Mouse (Mus musculus) G1E-ER4 (cell line): Measurements from ENCODE around the gene 0610040J01Rik. TPM values are rescaled to one million over a fixed set of nuclear protein-coding genes. Genes with fewer than 3 reads are reported as not detected.

Source experiments
- GATA1 ChIP-seq: IDR thresholded peaks from one replicate; pipeline ENCODE4 v1.8.0; 2012; ENCODE audit warnings: low read length, inconsistent platforms
- polyA plus RNA-seq: library from polyadenylated mRNA; stranded (reverse); fragments of >175 nt; gene quantifications from 2 replicates; pipeline ENCODE4 v1.2.3, GENCODE M21; 2012

0610040J01Rik gene
- not detected in 2 replicates for polyA plus RNA-seq

DNA sequence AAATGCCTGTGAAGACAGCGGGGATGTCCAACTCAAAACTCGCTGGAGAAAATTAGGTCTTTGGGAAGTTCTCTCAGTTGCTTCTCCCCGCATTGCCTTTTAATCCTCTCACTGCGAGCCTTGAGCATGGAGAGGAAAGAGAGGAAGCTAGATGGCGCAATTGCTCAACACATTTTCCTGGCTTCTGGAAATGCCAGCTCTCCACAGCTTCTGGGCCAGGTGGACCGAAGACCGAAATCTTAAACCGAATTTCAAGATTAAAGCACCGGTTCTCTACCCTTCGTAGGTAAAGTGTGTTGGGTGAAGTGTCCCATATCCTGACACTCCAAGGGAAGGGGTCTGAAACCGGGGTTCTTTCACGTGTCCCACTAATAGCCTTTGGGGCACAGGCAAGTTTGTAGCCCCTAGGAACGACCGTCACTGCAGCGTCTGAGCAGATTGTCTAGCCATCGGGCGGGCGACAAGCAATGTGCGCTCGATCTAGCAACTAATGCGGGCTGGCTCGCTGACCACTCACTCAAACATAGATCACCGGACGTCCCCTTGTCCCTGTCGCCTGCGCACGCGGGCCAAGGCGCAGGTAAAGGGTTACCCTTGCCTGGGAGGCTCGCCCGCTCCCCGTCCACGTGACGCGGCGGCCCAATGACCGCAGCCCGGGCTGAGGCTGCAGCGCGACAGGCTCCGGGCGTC is at the start of gene 0610040J01Rik:
Gene 0610040J01Rik, plus strand, starts transcription at position 545 of the 690 bp plus-strand sequence.
- no peak for TF ChIP-seq GATA1

DNA sequence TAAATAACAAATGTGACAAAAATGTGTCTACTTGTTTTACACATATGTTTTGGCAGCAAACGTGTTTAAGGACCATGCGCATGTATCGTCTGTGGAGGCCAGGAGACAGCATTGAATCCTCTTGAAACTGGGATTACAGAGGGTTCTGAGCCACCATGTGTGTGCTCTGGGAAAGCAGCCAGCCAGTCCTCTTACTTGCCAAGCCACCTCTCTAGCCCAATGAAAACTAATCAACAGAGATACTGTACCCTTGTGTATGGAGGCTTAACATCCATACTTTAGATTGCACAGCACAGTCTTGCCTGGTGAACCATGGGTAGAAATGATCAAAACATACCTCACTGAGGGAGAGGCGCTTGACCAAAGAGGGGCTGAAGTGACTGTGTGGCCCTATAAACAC is 46.3 kb upstream of the 0610040J01Rik start:
- TF ChIP-seq GATA1 = no peak

DNA sequence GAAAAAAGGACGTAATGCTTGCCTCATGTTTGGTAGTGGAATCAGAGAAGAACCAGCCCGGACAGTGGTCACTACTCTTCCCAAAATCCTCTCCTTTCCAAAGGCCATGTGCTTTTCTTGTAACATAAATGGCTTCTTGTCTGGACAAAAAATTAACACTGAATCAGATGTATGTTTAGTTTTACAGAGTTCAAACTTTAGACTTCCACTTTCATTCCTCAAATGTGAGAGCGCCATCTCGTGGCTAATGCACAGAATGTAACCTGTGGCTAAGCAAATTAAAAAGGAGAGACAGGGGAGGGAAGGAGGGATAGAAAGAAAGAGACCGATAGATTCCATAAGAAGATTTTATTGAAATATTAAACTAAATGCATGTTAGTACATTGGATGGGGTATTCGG is 45.4 kb upstream of the 0610040J01Rik start:
- no peak for TF ChIP-seq GATA1

DNA sequence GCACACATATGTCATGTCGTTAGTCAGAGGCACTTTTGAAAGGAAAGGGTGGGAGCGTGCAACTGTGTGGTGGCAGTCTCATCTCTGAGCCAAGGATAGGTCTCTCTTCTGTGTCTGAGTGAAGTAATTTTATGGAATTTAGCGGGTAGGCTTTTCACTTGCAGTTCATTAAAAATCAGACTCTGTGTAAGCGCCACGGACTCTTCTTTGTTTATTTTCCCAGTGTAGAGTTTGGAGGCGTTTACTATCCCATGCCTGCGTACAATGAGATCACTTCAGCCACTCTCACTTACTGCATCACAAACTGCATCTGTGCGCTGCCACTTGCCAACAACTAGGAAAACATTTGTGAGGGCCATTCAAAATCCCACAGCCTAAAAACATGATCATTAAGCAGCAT is 44.7 kb upstream of the 0610040J01Rik start:
- no peak for TF ChIP-seq GATA1

DNA sequence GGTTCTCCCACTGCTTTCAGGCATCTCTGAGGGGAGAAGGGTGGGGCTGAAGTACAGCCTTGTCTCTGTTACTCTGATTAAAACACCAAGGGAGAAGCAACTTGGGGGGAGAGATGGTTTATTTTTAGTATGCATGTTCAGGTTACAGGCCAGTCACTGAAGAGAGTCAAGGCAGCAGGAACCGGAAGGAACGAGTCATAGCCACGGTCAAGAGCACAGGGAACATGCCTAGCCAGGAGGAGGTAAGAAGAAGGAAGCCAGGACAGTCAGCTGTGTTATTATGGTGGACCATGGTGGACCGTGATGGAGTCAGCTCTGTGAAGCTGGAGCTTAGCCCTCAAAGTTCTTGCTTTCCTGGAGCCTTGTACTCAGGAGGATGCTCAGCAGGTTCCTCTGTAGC is 43.9 kb upstream of the 0610040J01Rik start:
- no peak for TF ChIP-seq GATA1

DNA sequence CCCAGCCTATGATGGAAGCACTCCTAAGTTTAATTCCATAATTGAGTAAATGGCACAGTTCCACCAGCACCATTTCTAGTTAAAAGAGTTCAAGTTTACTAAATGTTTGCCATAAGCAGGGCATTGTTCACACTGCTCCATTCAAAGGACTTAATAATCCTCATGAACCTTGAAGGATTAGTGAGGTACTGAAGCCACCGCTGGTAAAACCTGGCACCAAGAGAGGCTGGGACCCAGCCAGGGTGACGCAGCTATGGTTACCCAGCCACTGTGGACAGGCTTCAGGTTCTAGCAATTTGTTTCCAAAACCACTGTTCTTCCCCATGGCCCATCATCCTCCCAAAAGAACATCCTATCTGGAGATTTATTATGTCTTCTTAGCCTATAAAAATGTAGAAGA is 39.2 kb upstream of the 0610040J01Rik start:
- no peak for TF ChIP-seq GATA1

DNA sequence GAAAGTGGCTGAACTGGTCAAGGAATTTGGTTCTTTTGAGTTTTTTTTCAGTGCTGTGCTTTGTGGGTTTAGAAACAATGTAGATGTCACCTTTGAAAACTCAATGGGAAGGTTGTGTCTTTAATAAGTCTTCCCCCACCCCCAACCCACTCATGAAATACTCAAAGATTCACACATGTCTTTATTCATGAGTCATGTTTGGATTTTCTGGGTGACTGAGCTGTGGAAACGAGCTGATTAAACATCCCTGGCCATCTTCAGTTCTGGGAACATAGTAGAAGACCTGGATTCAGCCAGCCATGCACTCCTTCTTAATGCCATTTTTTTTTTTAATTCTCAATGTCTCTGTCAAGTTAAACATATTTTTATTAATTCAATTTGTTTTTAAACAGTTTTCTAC is 38.6 kb upstream of the 0610040J01Rik start:
- no peak for TF ChIP-seq GATA1

DNA sequence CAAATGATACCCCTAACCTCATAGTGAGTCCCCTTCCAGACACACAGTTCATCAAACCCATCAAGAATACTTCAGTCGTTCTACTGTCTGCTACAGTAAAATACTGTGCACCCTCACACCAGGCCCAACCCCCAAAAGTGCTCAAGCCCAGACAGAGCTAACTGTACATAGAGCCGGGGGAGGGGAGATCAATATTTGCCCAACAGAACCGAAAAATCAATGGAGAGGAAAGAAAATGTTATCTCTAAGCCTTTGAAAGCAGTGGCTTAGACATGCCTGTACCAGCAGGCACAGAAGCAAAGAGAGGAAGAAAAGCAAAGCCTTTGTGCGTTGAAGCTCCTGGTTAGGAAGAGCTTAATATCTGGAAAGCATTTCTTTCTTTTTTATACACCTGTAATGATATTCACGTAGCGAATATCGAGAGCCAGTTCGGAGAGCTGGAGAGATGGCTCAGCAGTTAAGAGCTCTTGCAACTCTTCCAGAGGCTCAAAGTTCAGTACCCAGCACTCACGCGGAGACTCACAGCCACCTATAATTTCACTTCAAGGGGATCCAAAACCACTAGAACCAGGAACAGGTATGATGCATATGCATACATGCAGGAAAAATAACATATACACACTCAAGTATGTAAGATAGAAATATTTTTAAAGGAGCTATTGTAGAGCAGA is 23.9 kb upstream of the 0610040J01Rik start:
- TF ChIP-seq GATA1 = no peak

DNA sequence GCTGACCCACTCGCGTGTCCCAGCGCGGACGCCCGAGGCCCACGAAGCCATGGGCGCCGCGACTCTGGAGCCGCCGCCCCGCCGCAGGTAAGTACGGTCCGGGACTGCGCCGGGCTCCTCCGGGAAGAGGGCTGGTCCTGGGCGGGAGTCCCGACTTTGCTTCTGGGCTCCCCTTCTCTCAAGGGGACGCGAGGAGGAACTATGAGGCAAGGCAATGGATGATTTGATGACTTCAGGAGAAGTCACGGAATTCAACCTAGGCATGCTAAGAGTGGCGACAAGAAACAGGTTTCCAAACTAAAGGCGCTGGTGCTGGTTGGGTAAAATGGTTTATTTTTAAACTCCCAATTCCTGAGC is 324 bp downstream of the 0610040J01Rik start:
- TF ChIP-seq GATA1 = no peak

DNA sequence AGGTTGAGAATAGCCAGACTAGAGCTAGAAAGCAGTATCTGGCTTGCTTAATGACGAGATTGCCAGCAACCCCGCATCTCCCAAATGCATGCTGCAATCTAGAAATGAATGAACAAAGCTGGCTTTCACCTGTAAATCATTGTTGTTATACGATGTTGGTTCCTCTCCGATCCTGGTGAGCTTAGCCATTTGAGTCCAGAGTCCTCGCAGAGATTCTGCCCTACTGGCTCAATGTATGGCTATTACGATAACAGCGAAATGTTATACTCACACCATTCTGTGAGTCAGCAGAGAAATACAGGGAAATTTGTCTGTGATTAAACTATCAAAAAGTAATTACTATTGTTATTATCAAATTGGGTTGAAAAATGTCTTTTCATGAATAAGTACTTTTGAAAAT is 4.5 kb downstream of the 0610040J01Rik start:
- TF ChIP-seq GATA1 = no peak

DNA sequence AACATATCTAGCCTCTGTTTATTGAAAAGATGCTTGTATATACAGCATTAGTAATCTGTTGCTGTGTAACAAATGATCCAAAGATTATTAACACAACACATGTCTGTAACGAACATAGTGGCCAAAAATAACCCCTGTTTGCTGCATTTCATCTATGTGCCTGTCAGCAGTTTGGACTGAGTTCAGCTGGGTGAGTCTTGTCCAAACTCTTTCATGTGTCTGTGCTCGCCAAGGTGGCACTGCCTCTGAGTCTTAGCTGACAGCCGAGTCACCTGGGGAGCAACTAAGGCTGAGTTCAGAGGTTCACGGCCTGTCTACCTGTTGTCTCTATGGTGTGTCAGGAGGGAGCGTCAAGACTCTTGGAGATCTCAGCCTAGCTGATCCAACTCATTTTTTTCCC is 5.1 kb downstream of the 0610040J01Rik start:
- TF ChIP-seq GATA1 = no peak

DNA sequence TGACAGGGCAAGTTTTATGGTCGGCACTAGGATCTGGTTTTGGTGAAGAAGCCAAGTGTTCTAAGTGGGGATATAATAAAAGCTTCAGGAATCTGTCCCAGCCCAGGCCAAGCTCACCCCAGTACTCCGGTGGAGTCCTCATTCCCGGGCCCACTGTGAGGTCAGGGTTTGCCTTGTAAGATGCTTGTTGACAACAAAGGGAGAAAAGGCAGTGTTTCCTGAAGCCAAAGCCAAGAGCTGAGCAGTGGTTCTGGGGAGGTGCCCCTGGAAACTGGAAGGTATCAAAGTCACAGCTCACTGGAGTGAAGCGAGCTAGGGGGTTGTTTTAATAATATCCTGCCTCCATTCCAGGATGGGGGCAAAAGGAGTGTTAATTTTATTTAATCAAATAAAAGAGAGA is 6.8 kb downstream of the 0610040J01Rik start:
- no peak for TF ChIP-seq GATA1

DNA sequence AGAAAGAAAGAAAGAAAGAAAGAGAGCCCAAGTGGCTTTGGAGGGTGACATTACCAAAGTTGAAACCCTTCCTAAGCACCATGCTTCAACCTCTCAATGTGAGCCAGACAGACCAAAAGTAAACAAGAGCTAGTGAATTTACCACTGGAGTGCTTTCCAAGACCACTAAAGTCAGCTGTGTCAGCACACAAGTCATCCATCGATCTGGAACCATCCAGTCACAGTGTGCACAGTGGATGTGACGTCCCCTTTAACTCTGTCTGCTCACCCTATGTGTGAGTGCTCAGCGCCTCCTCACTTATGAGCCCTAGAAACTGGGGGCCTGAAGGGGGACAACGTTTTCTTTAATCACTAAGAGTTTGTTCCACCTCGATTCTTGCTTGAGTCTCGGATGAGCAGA is 7.4 kb downstream of the 0610040J01Rik start:
- TF ChIP-seq GATA1 = no peak

DNA sequence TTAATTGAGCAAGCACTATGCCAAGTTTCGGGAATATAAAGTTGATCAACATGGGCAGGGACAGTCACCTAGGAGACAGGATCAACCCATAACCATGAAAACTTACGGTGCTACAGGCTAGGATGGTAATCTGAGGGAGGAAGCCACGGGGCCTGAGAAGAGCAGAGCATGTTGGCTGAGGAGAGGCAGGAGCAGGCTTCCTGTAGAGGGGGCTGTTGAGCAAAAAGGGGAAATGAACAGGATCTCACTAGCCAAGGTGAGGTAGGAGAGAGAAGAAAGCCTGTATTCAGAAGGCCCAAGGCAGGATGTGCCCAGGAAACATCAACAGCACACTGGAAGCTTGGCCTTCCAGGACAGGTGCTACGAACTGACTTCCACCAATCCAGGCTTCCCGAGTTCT is 9.0 kb downstream of the 0610040J01Rik start:
- TF ChIP-seq GATA1 = no peak

DNA sequence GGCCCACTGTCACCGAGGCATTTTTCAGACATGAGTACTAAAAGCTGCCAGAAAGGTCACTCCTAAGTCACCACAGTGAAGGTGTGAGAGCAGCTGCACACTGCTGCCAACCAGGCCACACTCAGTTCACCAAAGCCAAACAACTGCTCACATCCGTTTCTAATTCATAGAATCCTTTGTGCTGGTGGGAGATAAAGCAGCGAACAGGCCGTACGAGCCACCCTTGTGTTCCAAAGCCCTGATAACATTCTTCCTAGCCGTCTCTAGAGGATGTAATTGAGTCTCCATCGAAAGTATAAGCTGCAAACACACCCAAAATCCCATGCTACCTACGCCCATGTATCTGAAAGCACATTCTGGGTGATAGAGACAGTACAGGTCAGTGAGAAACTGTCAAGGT is 9.7 kb downstream of the 0610040J01Rik start:
- TF ChIP-seq GATA1 = no peak

DNA sequence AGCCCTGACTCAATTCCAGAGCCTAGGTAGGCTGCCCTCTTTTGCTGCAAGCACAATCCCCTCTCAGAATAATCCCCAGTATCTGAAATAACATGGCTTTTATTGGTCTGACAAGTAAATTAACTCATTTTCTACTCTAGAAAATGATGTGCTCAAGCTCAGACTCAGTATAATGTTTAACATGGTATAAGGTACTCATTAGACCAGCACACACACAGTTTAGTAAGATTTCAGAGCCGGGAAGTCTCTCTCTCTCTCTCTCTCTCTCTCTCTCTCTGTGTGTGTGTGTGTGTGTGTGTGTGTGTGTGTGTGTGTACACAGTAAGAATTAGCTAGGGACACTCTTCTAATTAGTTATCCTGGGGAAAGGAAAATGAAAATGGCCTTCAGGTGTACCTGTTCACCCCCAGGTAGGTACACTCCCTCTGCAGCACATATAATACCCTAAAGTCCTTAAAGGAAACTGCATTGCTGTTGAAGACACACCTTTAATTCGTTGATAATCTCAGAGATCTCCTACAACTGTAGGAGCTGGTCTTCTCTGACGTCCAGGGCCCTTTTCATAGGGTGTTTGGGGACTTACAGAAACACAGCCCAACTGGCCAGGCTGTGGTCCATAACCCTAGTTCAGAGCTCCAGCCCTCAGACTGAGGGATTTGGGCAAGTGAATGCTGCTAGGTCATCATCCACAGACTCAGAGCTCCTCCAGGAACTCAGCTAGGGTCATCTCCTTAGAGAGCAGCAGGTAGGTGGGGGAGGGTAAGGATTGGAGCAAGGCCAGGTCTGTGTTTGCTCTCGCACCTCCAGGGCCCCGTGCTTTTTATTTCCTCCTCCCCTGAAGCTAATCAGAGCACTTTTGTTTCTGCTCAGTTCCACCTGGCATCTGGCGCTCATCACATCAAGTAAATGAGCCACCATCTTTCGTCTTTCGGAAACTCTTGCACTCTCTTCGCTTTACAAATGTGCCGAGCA is 11.5 kb downstream of the 0610040J01Rik start:
- TF ChIP-seq GATA1 = no peak
